Mouse (Mus musculus) olfactory bulb, adult 2 months (tissue): ENCODE data around the gene Taf15. TPM values are rescaled to one million over a fixed set of nuclear protein-coding genes. Genes with fewer than 3 reads are reported as not detected.
"Not testable (repeated sequence)": the region's sequence is repeated elsewhere in the genome, so short reads cannot be mapped to it uniquely, and the experiment has no call there.

Source experiments
- H3K27ac ChIP-seq: fragments of 200-500 bp; 2 replicates; pipeline ENCODE4 v1.5.1; 2012; ENCODE audit warnings: low read depth, low read length; ENCODE audit not compliant: insufficient read depth
- H3K4me1 ChIP-seq: fragments of 200-500 bp; 2 replicates; pipeline ENCODE4 v1.6.1; 2012; ENCODE audit warnings: low read length; ENCODE audit not compliant: control insufficient read depth, insufficient read depth
- H3K4me3 ChIP-seq: fragments of 200-500 bp; 2 replicates; pipeline ENCODE4 v1.5.1; 2012; ENCODE audit warnings: mild to moderate bottlenecking, low read depth, low read length, moderate library complexity; ENCODE audit not compliant: insufficient read depth
- CTCF ChIP-seq: fragments of 200-500 bp; IDR thresholded peaks from 2 replicates; pipeline ENCODE4 v1.5.1; 2012; ENCODE audit warnings: low read depth, mild to moderate bottlenecking, low read length, moderate library complexity; ENCODE audit not compliant: insufficient read depth
- POLR2A ChIP-seq: fragments of 200-500 bp; IDR thresholded peaks from 2 replicates; pipeline ENCODE4 v1.6.1; 2012; ENCODE audit warnings: mild to moderate bottlenecking, low read depth, low read length, moderate library complexity; ENCODE audit not compliant: insufficient read depth
- WGBS: fragments of 180-500 bp; shearing (Covaris S2); methylation state at CpG from one replicate; pipeline ENCODE4 v1.1.7; 2018; 5-methylcytosine and 5-hydroxymethylcytosine counted together
- polyA plus RNA-seq: library from polyadenylated mRNA; stranded (reverse); fragments of >200 nt; gene quantifications from 2 replicates; pipeline ENCODE4 v1.2.4, GENCODE M21; 2012; ENCODE audit warnings: low replicate concordance; ENCODE audit not compliant: missing spikeins, insufficient read depth, insufficient read length

Gene Taf15
- polyA plus RNA-seq, 1 experiment = not detected

- no peak overlapping the region for H3K4me3 ChIP-seq
- H3K4me1 ChIP-seq = no peaks in the 10 kb centered on the region
- WGBS = 86% methylated on average over 5 of the region's 5 CpGs
- no peak for TF ChIP-seq POLR2A
- no peak for TF ChIP-seq CTCF
- no peak overlapping the region for H3K27ac ChIP-seq
Observed at GRCm38 (mm10) chr11:83550186-83550632, 77.3 kb downstream of the Taf15 start.

GRCm38 (mm10) chr11:83551037-83551436 lies 78.2 kb downstream of the Taf15 start:
- H3K4me3 ChIP-seq = not testable (repeated sequence)
- 79% methylated on average over 7 of the region's 7 CpGs for WGBS

GRCm38 (mm10) chr11:83551668-83552067 lies 78.8 kb downstream of the Taf15 start:
- Histone ChIP-seq H3K4me3 (no peak overlapping the region), H3K27ac (no peak overlapping the region), H3K4me1 (no peaks in the 10 kb centered on the region)
- WGBS = 86% methylated on average over 5 of the region's 5 CpGs
- TF ChIP-seq CTCF (no peak), POLR2A (no peak)

More at GRCm38 (mm10) chr11:83551037-83551436, 78.2 kb downstream of the Taf15 start:
- not testable (repeated sequence) for H3K27ac ChIP-seq, H3K4me1 ChIP-seq

Other genes starting within 250 kb of the Taf15 start
- not detected in 2 replicates for gene Slfn14, start 186.4 kb upstream of the Taf15 start, polyA plus RNA-seq
- gene Ap2b1, start 174.1 kb upstream of the Taf15 start, polyA plus RNA-seq = 546 TPM in 1 of 2 replicates, not detected in the other
- not detected in 2 replicates for gene Pex12, start 170.5 kb upstream of the Taf15 start, polyA plus RNA-seq
- 96.6 TPM in 1 of 2 replicates, not detected in the other for gene Rasl10b, start 63.9 kb upstream of the Taf15 start, polyA plus RNA-seq
- not detected in 2 replicates for gene Gas2l2, start 43.6 kb upstream of the Taf15 start, polyA plus RNA-seq
- gene 1700020L24Rik, start 35.4 kb upstream of the Taf15 start, polyA plus RNA-seq = not detected in 2 replicates
- not detected in 2 replicates for gene Mmp28, start 10.0 kb upstream of the Taf15 start, polyA plus RNA-seq
- not detected in 2 replicates for gene Heatr9, start 49.1 kb downstream of the Taf15 start, polyA plus RNA-seq
- gene Ccl5, start 57.4 kb downstream of the Taf15 start, polyA plus RNA-seq = not detected in 2 replicates
- not detected in 2 replicates for gene Ccl9, start 105.5 kb downstream of the Taf15 start, polyA plus RNA-seq
- gene Ccl6, start 120.0 kb downstream of the Taf15 start, polyA plus RNA-seq = not detected in 2 replicates
- not detected in 2 replicates for gene Rpl9-ps1, start 172.5 kb downstream of the Taf15 start, polyA plus RNA-seq
- gene Ccl3, start 176.3 kb downstream of the Taf15 start, polyA plus RNA-seq = not detected in 2 replicates
- gene Ccl4, start 189.5 kb downstream of the Taf15 start, polyA plus RNA-seq = not detected in 2 replicates
- gene Wfdc17, start 230.9 kb downstream of the Taf15 start, polyA plus RNA-seq = not detected in 2 replicates
- not detected in 2 replicates for gene Wfdc18, start 235.9 kb downstream of the Taf15 start, polyA plus RNA-seq